Mouse (Mus musculus) ES-E14 (cell line): ENCODE data around the gene B3galt2.

Experiments used
- CHD2 ChIP-seq: IDR thresholded peaks from 2 replicates; pipeline ENCODE4 v1.6.1; 2014; ENCODE audit warnings: mild to moderate bottlenecking, low read depth, low read length, inconsistent platforms
- MAFK ChIP-seq: IDR thresholded peaks from 2 replicates; pipeline ENCODE4 v1.6.1; 2014; ENCODE audit warnings: mild to moderate bottlenecking, low read depth, low read length, inconsistent platforms; ENCODE audit not compliant: insufficient read depth

DNA sequence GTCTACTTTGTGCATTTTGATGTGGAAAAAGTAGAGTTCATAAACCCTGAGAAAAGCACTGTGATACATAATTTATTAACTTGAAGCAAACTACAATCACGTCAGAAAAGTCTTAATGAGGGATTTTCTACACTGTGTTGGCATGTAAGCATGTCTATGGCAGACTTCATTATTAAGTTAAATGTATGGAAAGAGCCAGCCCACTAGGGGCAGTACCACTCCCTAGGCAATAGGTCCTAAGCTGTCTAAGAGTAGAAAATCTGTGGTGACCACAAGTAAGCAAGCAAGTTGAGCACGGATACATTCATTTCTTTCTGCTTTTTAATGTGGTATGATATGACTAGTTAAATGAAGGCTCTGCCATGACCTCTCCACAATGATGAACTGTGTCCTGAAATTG is 27.6 kb upstream of the B3galt2 start:
- TF ChIP-seq CHD2: no peak
- TF ChIP-seq MAFK: no peak
